Mouse (Mus musculus) CH12.LX (cell line): Measurements from ENCODE around the gene Marc2. TPM values are rescaled to one million over a fixed set of nuclear protein-coding genes. Genes with fewer than 3 reads are reported as not detected.

Experiments
- DNase-seq: peaks from one replicate; pipeline ENCODE4 v3.0.0-alpha.2; 2013; ENCODE audit errors: extremely low read depth
- H3K27ac ChIP-seq: 2 replicates; pipeline ENCODE4 v1.5.1; 2012; ENCODE audit warnings: low read depth, mild to moderate bottlenecking, control low read depth, moderate library complexity; ENCODE audit not compliant: insufficient read depth
- H3K27me3 ChIP-seq: replicated peaks from 2 replicates; pipeline ENCODE3; 2012; ENCODE audit warnings: inconsistent platforms
- H3K36me3 ChIP-seq, 2 experiments: replicated peaks in 1 of 2; 2 replicates each; pipeline versions ENCODE3 to v1.6.1; 2012; ENCODE audit warnings: inconsistent platforms in 1 of 2, low read length in 1 of 2, mild to moderate bottlenecking in 1 of 2, mixed read lengths in 1 of 2, moderate library complexity in 1 of 2; ENCODE audit not compliant: control insufficient read depth in 1 of 2, insufficient read depth in 1 of 2
- H3K4me1 ChIP-seq, 2 experiments: 2 replicates each; pipeline ENCODE4 v1.6.1; 2012; ENCODE audit warnings: inconsistent platforms in 1 of 2, moderate library complexity in 1 of 2; ENCODE audit not compliant: insufficient read depth in 2 of 2, control insufficient read depth in 1 of 2
- H3K4me2 ChIP-seq: 2 replicates; pipeline ENCODE4 v1.6.1; 2012; ENCODE audit warnings: low read depth, mild to moderate bottlenecking, control low read depth; ENCODE audit not compliant: poor library complexity, insufficient read depth, severe bottlenecking
- H3K4me3 ChIP-seq, 3 experiments: fragments of 150-350 bp in 1 of 3; sonication (generic) in 1 of 3; replicated peaks in 1 of 3; 2 replicates each; pipeline versions ENCODE3 to v1.5.1; 2011 to 2012; ENCODE audit warnings: low read depth in 2 of 3, low read length in 2 of 3, mild to moderate bottlenecking in 2 of 3, moderate library complexity in 2 of 3, control low read depth in 1 of 3, improper control_type of control experiment in 1 of 3, inconsistent platforms in 1 of 3, mixed read lengths in 1 of 3; ENCODE audit not compliant: poor library complexity in 1 of 3
- H3K79me2 ChIP-seq: replicated peaks from 2 replicates; pipeline ENCODE4 v1.6.1; 2012; ENCODE audit warnings: mild to moderate bottlenecking, moderate library complexity; ENCODE audit not compliant: control insufficient read depth, poor library complexity, insufficient read depth, severe bottlenecking; ENCODE audit errors: extremely low read depth
- H3K9ac ChIP-seq: 2 replicates; pipeline ENCODE4 v1.6.1; 2012; ENCODE audit warnings: low read depth, mild to moderate bottlenecking, control low read depth, moderate library complexity; ENCODE audit not compliant: insufficient read depth
- H3K9me3 ChIP-seq: replicated peaks from 2 replicates; pipeline ENCODE3; 2012; ENCODE audit warnings: low read length, inconsistent platforms, mixed read lengths
- BHLHE40 ChIP-seq: IDR thresholded peaks from 2 replicates; pipeline ENCODE4 v1.6.1; 2011; ENCODE audit warnings: mild to moderate bottlenecking, low read depth, low read length, improper control_type of control experiment
- CHD1 ChIP-seq: IDR thresholded peaks from 2 replicates; pipeline ENCODE4 v1.6.1; 2012; ENCODE audit warnings: low read depth, low read length, improper control_type of control experiment, inconsistent platforms
- CHD2 ChIP-seq: IDR thresholded peaks from 2 replicates; pipeline ENCODE4 v1.6.1; 2011; ENCODE audit warnings: low read length, improper control_type of control experiment
- E2F4 ChIP-seq: IDR thresholded peaks from 2 replicates; pipeline ENCODE4 v1.6.1; 2011; ENCODE audit warnings: low read depth, low read length, improper control_type of control experiment; ENCODE audit not compliant: insufficient replicate concordance
- ETS1 ChIP-seq: conservative IDR thresholded peaks from 2 replicates; pipeline ENCODE4 v1.6.1; 2012; ENCODE audit warnings: low read depth, mild to moderate bottlenecking, inconsistent platforms, low read length, improper control_type of control experiment, moderate library complexity
- GABPA ChIP-seq: IDR thresholded peaks from 2 replicates; pipeline ENCODE4 v1.6.1; 2012; ENCODE audit warnings: low read depth, low read length, improper control_type of control experiment, inconsistent platforms; ENCODE audit not compliant: insufficient replicate concordance
- HCFC1 ChIP-seq: IDR thresholded peaks from 2 replicates; pipeline ENCODE4 v1.6.1; 2012; ENCODE audit warnings: low read depth, mild to moderate bottlenecking, inconsistent platforms, low read length, improper control_type of control experiment
- IRF4 ChIP-seq: IDR thresholded peaks from 2 replicates; pipeline ENCODE4 v1.6.1; 2014; ENCODE audit warnings: low read depth, mild to moderate bottlenecking, inconsistent platforms, low read length, improper control_type of control experiment
- JUN ChIP-seq: IDR thresholded peaks from 2 replicates; pipeline ENCODE4 v1.6.1; 2011; ENCODE audit warnings: low read depth, mild to moderate bottlenecking, low read length, improper control_type of control experiment, moderate library complexity; ENCODE audit not compliant: insufficient read depth
- MAX ChIP-seq: IDR thresholded peaks from 2 replicates; pipeline ENCODE4 v1.6.1; 2011; ENCODE audit warnings: low read length, improper control_type of control experiment
- MAZ ChIP-seq: IDR thresholded peaks from 2 replicates; pipeline ENCODE4 v1.6.1; 2012; ENCODE audit warnings: low read depth, mild to moderate bottlenecking, inconsistent platforms, low read length, improper control_type of control experiment, moderate library complexity
- MYC ChIP-seq: IDR thresholded peaks from 2 replicates; pipeline ENCODE4 v1.6.1; 2011; ENCODE audit warnings: low read depth, mild to moderate bottlenecking, improper control_type of control experiment, low read length
- POLR2A ChIP-seq: IDR thresholded peaks from 2 replicates; pipeline ENCODE4 v1.6.1; 2011; ENCODE audit warnings: low read depth, mild to moderate bottlenecking, improper control_type of control experiment, low read length
- POLR2AphosphoS2 ChIP-seq: IDR thresholded peaks from 2 replicates; pipeline ENCODE4 v1.6.1; 2011; ENCODE audit warnings: low read depth, low read length, improper control_type of control experiment
- RCOR1 ChIP-seq: conservative IDR thresholded peaks from 2 replicates; pipeline ENCODE4 v1.6.1; 2012; ENCODE audit warnings: low read depth, mild to moderate bottlenecking, inconsistent platforms, low read length, improper control_type of control experiment
- TBP ChIP-seq: conservative IDR thresholded peaks from 2 replicates; pipeline ENCODE4 v1.6.1; 2011; ENCODE audit warnings: low read depth, low read length, improper control_type of control experiment
- TCF12 ChIP-seq: IDR thresholded peaks from 2 replicates; pipeline ENCODE4 v1.6.1; 2014; ENCODE audit warnings: low read depth, mild to moderate bottlenecking, inconsistent platforms, low read length, improper control_type of control experiment
- USF1 ChIP-seq: IDR thresholded peaks from 2 replicates; pipeline ENCODE4 v1.6.1; 2014; ENCODE audit warnings: low read depth, mild to moderate bottlenecking, inconsistent platforms, low read length, improper control_type of control experiment
- USF2 ChIP-seq: conservative IDR thresholded peaks from 2 replicates; pipeline ENCODE4 v1.6.1; 2011; ENCODE audit warnings: low read depth, low read length, improper control_type of control experiment
- ZC3H11A ChIP-seq: IDR thresholded peaks from 2 replicates; pipeline ENCODE4 v1.6.1; 2012; ENCODE audit warnings: low read depth, mild to moderate bottlenecking, inconsistent platforms, low read length, improper control_type of control experiment
- ZMIZ1 ChIP-seq: IDR thresholded peaks from 2 replicates; pipeline ENCODE4 v1.6.1; 2012; ENCODE audit warnings: low read depth, mild to moderate bottlenecking, inconsistent platforms, low read length, improper control_type of control experiment
- dilution Hi-C: fragments of 300-500 bp; cut with MboI; formaldehyde crosslinking; loops from 2 replicates; pipeline ENCODE4 v1.14.3; 2020; ENCODE audit warnings: low sequenced_read_pairs; ENCODE audit not compliant: extremely low pct_unique_long_range_greater_than_20kb, extremely low pct_ligation_motif_present
- in situ Hi-C: fragments of 300-500 bp; cut with MboI; formaldehyde crosslinking; loops from 3 replicates; pipeline ENCODE4 v1.14.3; 2019; ENCODE audit warnings: low sequenced_read_pairs, low pct_ligation_motif_present, low pct_unique_long_range_greater_than_20kb, mixed read lengths
- polyA plus RNA-seq: library from polyadenylated mRNA; unstranded; fragments of >175 nt; gene quantifications from 2 replicates; pipeline ENCODE4 v1.2.1, GENCODE M21; 2012; ENCODE audit warnings: low read depth; ENCODE audit not compliant: insufficient read length
- total RNA-seq, 2 experiments: library from RNA; depleted of rRNA; stranded (reverse); fragments of 300-350 nt in 1 of 2; fragments of >200 nt in 1 of 2; gene quantifications; 2 replicates each; pipeline ENCODE4 v1.2.3; 2012 to 2014

The Marc2 gene
- total and polyA plus RNA-seq, 3 experiments, result 55.0 to 129 (median 63.5) TPM

DNA sequence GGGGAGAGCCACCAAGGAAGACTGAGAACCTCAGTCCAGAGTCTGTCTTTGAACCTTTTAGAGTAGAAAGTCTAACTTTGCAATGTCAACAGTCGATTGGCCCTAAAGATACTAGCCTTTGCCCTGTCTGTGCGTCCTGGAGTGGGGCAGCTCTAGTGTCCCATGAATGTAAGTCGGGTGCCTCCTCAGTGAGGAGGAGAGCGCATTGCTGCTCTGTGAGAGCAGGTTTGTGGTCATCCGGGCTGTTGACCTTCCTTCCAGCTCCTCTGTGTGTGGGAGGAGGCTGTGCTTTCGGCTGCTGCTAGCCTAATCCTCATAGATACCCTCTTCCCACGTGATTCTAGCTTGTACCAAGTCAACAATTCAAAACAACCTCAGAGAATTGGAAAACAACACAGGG is 4.9 kb upstream of the Marc2 start:
- Histone ChIP-seq H3K4me2 (no peak overlapping the region), H3K9ac (no peak overlapping the region), H3K4me3 (no peak overlapping the region), H3K79me2 (no peaks in the 10 kb centered on the region), H3K4me1 (peaks cover 3 to 14% of the 10 kb centered on the region in 2 experiments; a peak in 3 of 4 replicates), H3K36me3 (no peaks in the 10 kb centered on the region), H3K27ac (no peak overlapping the region), H3K27me3 (no peaks in the 10 kb centered on the region), H3K9me3 (no peaks in the 10 kb centered on the region)
- in situ Hi-C loops (no loop called here), dilution Hi-C loops (no loop called here)
- no peak for TF ChIP-seq MYC
- TF ChIP-seq RCOR1, result no peak
- no peak for TF ChIP-seq ZMIZ1
- TF ChIP-seq MAX, result no peak
- no peak for TF ChIP-seq POLR2A
- no peak for TF ChIP-seq TBP
- no peak for TF ChIP-seq ETS1
- DNase-seq, result no peak

GRCm38 (mm10) chr1:184846973-184847372 is 722 bp upstream of the Marc2 start:
- no peaks in the 10 kb centered on the region for H3K36me3 ChIP-seq
- dilution Hi-C loops, result no loop called here
- TF ChIP-seq USF2 (no peak), CHD2 (no peak), TBP (no peak), CHD1 (no peak), BHLHE40 (peak; percentile 34; the same call in 1 of the 2 replicates), ZMIZ1 (no peak)
- TF ChIP-seq, all 38 proteins: peak for 1
- Histone ChIP-seq H3K4me2 (no peak overlapping the region), H3K4me1 (peaks cover 9 to 28% of the 10 kb centered on the region in 2 experiments), H3K79me2 (no peaks in the 10 kb centered on the region; the same call in 1 of the 2 replicates), H3K27me3 (no peaks in the 10 kb centered on the region), H3K4me3 (no peak overlapping the region), H3K9ac (no peak overlapping the region), H3K9me3 (no peaks in the 10 kb centered on the region), H3K27ac (no peak overlapping the region)
- in situ Hi-C loops, result loop anchor here (25.0 kb wide), 1 partner anchor 340 kb away; no protein-coding TSS in a partner anchor
- no peak for DNase-seq

DNA sequence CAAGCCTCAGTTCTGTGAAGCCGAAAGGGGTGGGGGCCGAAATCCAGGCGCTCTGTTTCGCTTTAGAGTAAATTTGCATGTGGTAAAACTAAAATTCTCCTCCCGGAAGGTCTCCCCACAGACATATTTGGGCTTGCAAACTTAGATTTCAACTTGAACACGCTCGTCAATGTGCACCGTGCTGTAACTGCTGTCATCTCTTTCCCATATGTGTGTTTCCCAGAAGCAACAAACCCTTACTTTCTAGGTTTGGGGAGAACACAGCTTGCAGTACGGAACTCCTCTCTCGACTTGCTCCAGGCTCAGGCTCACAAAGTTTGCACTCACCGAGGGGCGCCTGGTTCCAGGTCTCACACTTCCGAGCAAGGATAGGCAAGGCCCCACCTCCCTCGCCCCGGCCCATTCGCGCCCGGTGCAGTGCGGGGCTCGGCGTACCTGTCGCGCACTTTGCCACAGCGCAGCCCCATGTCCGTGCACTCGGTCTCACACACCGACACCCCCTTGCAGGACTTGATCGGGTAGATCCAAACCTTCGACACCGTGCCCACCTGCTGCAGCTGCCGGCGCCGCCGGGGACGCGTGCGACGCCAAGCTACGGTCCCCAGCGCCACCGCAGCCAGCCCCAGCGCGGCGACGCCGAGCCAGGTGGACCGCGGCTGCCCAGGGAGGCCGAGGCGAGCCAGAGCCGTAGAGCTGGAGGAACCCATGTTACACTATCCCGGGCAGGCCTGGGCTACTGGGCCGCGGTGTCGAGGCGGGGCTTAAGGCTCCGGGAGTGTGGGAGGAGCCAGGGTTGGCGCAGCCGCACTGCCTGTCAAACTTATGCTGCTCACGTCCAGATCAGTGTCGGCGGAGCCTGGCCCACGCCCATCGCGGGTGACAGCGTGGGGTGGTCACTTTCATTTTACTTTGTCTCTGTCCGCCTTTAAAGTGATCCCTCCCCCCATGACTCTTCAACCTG is 860 bp downstream of the Marc2 start:
- Histone ChIP-seq H3K4me3 (peak overlapping the region; percentile 81 to 86 (median 81)), H3K27me3 (no peaks in the 10 kb centered on the region), H3K4me2 (peak overlapping the region; percentile 96), H3K9ac (peak overlapping the region; percentile 62), H3K4me1 (peaks cover 6 to 38% of the 10 kb centered on the region in 2 experiments), H3K27ac (peak overlapping the region; percentile 72), H3K36me3 (peaks cover 0 to 9% of the 10 kb centered on the region in 2 experiments), H3K9me3 (no peaks in the 10 kb centered on the region), H3K79me2 (no peaks in the 10 kb centered on the region; the same call in 1 of the 2 replicates)
- in situ Hi-C loops, result loop anchor here (25.0 kb wide), 1 partner anchor 342 kb away; no protein-coding TSS in a partner anchor
- dilution Hi-C loops, result no loop called here
- DNase-seq, result peak; percentile 85
- peak; percentile 70; the same call in 1 of the 2 replicates for TF ChIP-seq TBP
- TF ChIP-seq CHD1, result no peak
- no peak for TF ChIP-seq E2F4
- no peak; the same call in 1 of the 2 replicates for TF ChIP-seq HCFC1
- 0 out of 2 replicates have a peak, but pooled peaks have one; percentile 54 for TF ChIP-seq MYC
- no peak for TF ChIP-seq JUN
- TF ChIP-seq ETS1, result 0 out of 2 replicates have a peak, but pooled peaks have one; percentile 9
- TF ChIP-seq MAZ, result peak; percentile 87; the same call in 1 of the 2 replicates
- no peak for TF ChIP-seq GABPA
- TF ChIP-seq ZC3H11A, result no peak
- no peak for TF ChIP-seq USF1
- peak; percentile 31; the same call in 1 of the 2 replicates for TF ChIP-seq MAX
- TF ChIP-seq POLR2AphosphoS2, result no peak
- peak; percentile 50; the same call in 1 of the 2 replicates for TF ChIP-seq TCF12
- TF ChIP-seq IRF4, result 0 out of 2 replicates have a peak, but pooled peaks have one; percentile 13
- TF ChIP-seq CHD2, result no peak
